Mouse (Mus musculus) left cerebral cortex, adult 11 months (tissue): ENCODE data around the gene Arntl2.

Source experiments
- DNase-seq: peaks from one replicate; pipeline ENCODE4 v3.0.0; 2022; ENCODE audit warnings: low spot score

The Arntl2 gene

GRCm38 (mm10) chr6:146781566-146781965, 14.3 kb upstream of the Arntl2 start:
- no peak for DNase-seq

DNA sequence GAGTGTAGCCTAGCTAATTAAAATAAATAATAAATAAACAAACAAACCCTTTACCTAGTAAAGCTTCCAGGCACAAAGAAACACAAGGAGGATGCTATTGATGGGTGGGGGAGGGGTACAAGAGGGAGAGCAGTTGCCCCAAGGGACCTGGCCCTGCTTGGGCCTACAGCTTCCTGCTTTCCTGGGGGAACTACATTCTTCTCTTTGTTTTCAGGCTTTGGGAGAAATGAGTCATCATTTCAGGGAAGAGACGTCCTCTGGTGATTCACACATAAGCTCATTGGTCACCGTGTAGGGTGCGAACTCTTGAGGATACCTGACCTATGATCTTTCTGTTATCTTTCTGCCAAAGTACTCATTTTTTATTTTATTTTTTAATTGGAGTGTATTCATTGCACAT, 2.3 kb upstream of the Arntl2 start:
- no peak for DNase-seq

DNA sequence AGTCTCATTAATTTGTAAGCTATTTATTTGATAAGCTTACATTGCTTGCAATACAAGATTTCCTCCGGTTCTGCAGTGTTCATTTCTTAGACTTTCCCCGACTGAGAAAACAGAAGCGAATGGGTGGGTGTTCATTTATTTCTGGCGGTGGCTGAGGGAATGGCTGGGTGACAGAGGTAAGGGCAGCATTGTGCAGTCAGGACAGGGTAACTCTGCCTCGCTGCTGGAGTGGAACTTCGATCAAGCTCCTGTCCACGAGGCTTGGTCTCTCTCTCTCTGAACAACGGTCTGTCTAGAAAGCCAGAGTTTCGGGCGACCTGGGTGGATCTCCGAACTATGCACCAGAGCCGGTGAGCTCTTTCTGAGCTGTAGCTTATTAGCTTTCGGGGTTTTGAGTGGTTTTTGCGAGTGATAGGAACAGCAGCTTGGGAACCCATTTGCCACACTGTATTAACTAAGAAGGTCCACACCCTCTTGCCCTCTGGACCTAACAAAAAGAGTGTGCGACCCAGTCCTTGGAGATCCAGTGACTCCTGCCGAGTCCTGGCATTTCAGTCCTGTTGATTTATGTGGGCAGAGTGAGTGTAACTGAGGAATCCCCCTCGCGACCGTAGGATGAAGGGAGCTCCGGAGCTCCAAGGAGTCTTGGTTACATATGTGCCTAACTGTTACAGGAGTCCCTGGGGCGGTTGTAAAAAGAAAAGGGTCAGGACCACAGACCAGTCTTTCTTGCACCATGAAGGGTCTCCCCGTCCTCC, 510 bp upstream of the Arntl2 start:
- no peak for DNase-seq

DNA sequence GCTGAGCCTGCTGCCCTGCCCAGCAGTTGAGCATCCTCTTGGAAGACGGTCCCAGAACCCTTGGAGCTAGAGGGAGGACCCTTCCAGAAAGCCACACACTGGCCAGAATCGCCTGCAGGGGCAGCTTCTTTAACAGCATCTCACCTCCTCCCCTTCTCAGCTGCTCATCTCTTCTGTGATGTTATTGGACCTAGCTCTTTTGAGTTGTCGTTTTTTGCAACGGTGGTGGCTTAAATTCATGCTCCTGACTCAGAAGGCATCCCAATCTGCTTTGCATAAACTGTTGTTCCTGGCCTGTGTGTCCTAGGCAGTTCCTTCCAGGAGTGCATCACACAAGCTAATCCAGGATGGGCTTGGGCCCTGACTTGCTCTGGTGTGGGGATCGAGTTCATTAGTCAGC, 1.6 kb downstream of the Arntl2 start:
- no peak for DNase-seq

- no peak for DNase-seq
Measured at GRCm38 (mm10) chr6:146809991-146810390, 14.1 kb downstream of the Arntl2 start.

DNA sequence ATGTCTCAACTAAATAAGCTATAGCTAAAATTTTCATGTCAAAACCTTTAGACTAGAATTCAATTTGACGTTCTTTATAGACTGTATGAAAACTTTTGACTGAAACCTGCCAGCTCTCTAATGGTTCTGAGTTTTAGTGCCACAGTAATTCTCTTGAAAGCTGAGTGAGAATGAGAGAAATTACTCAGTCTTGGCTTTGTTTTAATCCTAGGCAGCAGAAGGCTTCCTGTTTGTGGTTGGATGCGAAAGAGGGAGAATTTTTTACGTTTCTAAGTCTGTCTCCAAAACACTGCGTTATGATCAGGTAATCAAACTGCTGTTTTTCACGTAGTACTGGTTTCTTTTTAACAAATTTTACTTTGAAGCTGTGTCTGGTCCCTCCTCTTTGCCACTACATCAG, 17.2 kb downstream of the Arntl2 start:
- no peak for DNase-seq

GRCm38 (mm10) chr6:146820177-146820965, 24.5 kb downstream of the Arntl2 start:
- DNase-seq, result no peak

- DNase-seq, result no peak
Measured at GRCm38 (mm10) chr6:146821958-146822357, 26.1 kb downstream of the Arntl2 start.

DNA sequence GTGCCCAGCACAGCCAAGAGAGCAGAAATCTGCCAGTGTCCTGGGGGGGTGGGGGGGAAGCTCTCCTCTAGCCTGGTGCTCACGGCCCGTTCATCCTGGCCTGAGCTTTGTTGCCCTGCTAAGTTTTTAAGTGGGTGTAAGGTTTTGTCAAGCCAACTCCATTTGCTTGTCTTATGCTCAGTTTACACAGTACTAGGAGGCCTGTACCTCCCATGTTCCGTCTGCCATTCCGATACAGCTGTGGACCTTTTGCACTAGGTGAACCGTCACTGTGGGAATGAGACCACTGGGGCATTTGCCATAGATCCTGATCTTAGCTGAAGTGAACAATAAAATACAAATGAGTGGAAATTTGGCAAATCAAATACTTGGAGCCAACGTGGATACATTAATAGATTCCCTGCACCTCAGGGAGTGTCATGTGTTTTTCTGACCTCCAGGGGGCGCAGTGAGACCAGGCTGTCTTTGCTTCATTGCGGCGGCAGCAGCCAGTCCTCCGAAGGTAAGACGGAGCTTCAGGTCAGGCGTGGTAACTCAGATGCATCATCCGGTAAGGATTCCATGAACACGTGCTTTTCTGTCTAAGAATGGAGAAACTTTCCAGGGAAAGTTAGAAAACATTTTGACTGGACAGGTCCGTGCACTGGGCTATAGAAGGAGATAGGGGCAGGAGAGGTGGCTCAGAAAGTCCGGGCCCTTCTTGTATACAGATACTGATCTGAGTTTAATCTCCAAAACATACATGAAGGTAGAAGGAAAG, 29.1 kb downstream of the Arntl2 start:
- DNase-seq, result peak; percentile 35

DNA sequence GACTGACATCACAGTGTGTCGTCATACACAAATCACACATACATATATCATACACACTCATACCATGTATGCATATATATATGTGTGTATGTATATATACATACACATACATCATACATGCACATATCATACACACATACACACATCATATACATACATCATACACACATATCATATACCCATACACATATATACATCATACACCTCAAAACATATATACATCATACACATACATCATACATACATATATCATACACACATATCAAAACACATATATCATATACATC, 29.6 kb downstream of the Arntl2 start:
- DNase-seq, result no peak

GRCm38 (mm10) chr6:146831320-146831719, 35.5 kb downstream of the Arntl2 start:
- DNase-seq, result no peak

GRCm38 (mm10) chr6:146833485-146834314, 37.8 kb downstream of the Arntl2 start:
- DNase-seq, result peak; percentile 32

- DNase-seq, result no peak
Measured at GRCm38 (mm10) chr6:146834342-146834741, 38.5 kb downstream of the Arntl2 start.

DNA sequence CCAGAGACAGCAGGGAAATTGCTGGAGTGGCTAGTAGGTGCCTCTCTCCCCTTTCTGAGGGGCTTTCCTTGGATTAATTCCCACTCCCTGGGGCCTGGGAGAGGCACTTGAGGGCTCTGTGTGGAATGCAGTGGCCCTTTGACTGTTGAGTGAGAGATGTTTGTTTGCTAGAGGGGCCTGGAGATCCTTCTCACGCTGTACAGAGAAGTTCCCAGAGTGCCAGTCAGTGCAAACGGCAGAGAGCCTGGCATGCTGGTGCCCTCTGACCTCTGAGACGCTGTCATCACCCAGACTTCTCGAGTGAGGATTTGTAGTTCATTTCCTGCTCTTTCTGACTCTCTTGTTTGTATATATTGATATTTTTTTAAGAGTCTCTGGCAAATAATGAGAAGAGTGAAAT, 39.9 kb downstream of the Arntl2 start:
- no peak for DNase-seq

GRCm38 (mm10) chr6:146837316-146837715, 41.5 kb downstream of the Arntl2 start:
- no peak for DNase-seq

GRCm38 (mm10) chr6:146838366-146838765, 42.5 kb downstream of the Arntl2 start:
- no peak for DNase-seq

GRCm38 (mm10) chr6:146838863-146839262, 43.0 kb downstream of the Arntl2 start:
- DNase-seq, result no peak

GRCm38 (mm10) chr6:146844867-146845266, 49.0 kb downstream of the Arntl2 start:
- no peak for DNase-seq

DNA sequence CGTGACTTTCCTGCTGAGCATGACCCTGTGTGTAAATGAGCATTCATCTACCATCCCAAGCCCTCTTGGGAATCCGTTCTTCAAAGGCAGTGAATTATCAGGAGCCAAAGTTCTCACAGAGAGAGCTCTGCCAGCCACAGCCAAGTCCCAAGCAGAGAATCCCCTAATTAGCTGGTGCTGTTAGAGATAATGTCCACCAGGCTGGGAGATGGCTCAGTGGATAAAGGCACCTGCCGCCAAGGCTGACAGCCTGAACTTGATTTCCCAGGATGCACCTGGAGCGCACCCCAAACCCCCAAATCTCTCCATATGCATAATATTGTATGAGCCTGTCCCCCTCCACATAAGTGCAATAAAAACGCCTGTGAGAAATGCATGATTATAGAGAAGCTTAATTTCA, 49.5 kb downstream of the Arntl2 start:
- no peak for DNase-seq

DNA sequence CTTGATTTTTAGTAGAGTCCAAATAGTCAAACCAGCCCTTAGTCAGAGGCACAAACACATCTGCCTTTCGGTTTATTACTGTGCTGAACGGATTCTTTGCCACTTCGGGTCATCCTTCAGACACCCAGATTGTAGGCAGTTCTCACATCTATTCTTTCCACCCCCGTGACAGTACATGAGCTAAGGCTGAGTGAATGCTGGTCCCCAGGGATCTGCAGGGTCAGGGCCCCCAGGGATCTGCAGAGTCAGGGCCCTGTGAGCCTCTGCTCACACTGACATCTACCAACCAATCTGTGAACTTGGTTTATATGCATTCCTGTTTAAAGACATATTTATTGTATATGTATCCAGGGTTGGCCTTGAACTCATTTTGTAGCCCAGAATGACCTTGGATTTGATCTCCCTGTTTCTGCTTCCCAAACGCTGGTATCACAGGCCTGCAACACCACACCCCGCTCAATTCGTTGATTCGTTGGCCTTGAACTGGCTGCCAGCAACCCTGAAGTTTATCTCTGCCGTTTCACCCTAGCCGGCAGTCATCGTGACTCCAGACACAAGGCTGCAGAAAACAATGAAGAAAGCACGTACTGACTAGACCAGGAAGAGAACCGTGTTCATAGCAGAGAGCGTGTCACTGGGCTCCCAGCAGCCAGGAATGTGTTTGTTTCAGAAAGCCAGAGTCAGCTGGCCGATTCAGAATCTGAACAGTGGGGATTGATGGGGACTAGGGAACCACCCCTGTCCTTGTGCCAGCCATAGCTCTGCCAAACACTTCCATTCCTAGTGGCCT, 50.3 kb downstream of the Arntl2 start:
- no peak for DNase-seq

GRCm38 (mm10) chr6:146847402-146847801, 51.5 kb downstream of the Arntl2 start:
- DNase-seq, result no peak
